Mouse (Mus musculus): ENCODE results near the gene Foxp1.

- TF ChIP-seq POLR2A (IDR thresholded peaks at IDR 0.05; ENCODE audit: insufficient read length, low read depth) (no peak), MAX (IDR thresholded peaks at IDR 0.05; ENCODE audit: low read depth) (no peak), TCF12 (IDR thresholded peaks at IDR 0.05; ENCODE audit: insufficient read depth, poor library complexity, severe bottlenecking) (no peak), MYOD1 (IDR thresholded peaks at IDR 0.05; ENCODE audit: control insufficient read depth in 1 of 3, insufficient read length in 2 of 3, low read depth in 2 of 3) (no peak), E2F4 (IDR thresholded peaks at IDR 0.05; ENCODE audit: insufficient read depth) (no peak), REST (IDR thresholded peaks at IDR 0.05; ENCODE audit: insufficient read depth, insufficient read length) (no peak), USF1 (IDR thresholded peaks at IDR 0.05; ENCODE audit: low read depth) (no peak), CEBPB (IDR thresholded peaks at IDR 0.05; ENCODE audit: insufficient read depth, poor library complexity, severe bottlenecking) (no peak), POLR2AphosphoS2 (IDR thresholded peaks at IDR 0.05; ENCODE audit: insufficient read length, low read depth) (no peak), MYOG (IDR thresholded peaks at IDR 0.05; ENCODE audit: control insufficient read depth in 1 of 3, insufficient read depth in 1 of 3, insufficient read length in 2 of 3, low read depth in 2 of 3) (no peak)
Observed at GRCm38 (mm10) chr6:99412598-99412997, 109.9 kb downstream of the Foxp1 start.
